Comparison of ENCODE assay signal across 22 mouse cellular contexts in genomic region chr10:118632187-118632586, GRCm38 (mm10).
DNase-seq lines count a peak whose midpoint lies in the region; ATAC-seq lines count a peak whose summit lies in the region.
"Had no signal": no experiment of that assay in that cellular context is flagged by ENCODE, and none has a peak within 500 bp of the region (broad histone marks: within the 10 kb centered on the region; RNA-seq: fewer than 3 reads in every experiment).

No protein-coding gene starts in this region.

- no peaks in the 10 kb centered on the region for H3K36me3 ChIP-seq in intestine, embryonic 15.5 days
- no peaks in the 10 kb centered on the region for H3K36me3 ChIP-seq in stomach, embryonic 15.5 days
- H3K36me3 ChIP-seq: embryonic facial prominence, embryonic 10.5 days; heart, embryonic 10.5 days; hindbrain, embryonic 12.5 days had no signal

- H3K4me3 ChIP-seq in intestine, embryonic 15.5 days (replicated peaks) = no peak overlapping the region
- no peak overlapping the region for H3K4me3 ChIP-seq in stomach, embryonic 15.5 days (replicated peaks)
- H3K4me3 ChIP-seq: embryonic facial prominence, embryonic 10.5 days; forebrain, embryonic 13.5 days; gastrocnemius, adult 2 months; heart, embryonic 10.5 days; hindbrain, embryonic 12.5 days had no signal

- H3K9me3 ChIP-seq in intestine, embryonic 15.5 days = no peaks in the 10 kb centered on the region
- no peaks in the 10 kb centered on the region for H3K9me3 ChIP-seq in stomach, embryonic 15.5 days
- H3K9me3 ChIP-seq: embryonic facial prominence, embryonic 10.5 days; forebrain, embryonic 13.5 days; heart, embryonic 10.5 days; hindbrain, embryonic 12.5 days had no signal

- ATAC-seq in intestine, embryonic 15.5 days = peak; percentile 82
- peak; percentile 37; the same call in 1 of the 2 replicates for ATAC-seq in stomach, embryonic 15.5 days (ENCODE audit: insufficient read depth, low FRiP score, low read depth)
- ATAC-seq: activated CD4-positive, CD25-positive, alpha-beta regulatory T cell, adult 4 months; forebrain, embryonic 13.5 days; forebrain, postnatal 0 days; hindbrain, postnatal 0 days had no signal

- peak; percentile 16 for DNase-seq in thymus, postnatal 0 days (ENCODE audit: low spot score)
- no peak for DNase-seq in thymus, postnatal 10 days (ENCODE audit: low spot score in 2 of 2)
- DNase-seq in urinary bladder, adult 2 months (ENCODE audit: low spot score) = no peak
- no peak for DNase-seq in gastrocnemius, postnatal 4 days (ENCODE audit: low spot score in 2 of 2)
- no peak for DNase-seq in retina, postnatal 1 day
- DNase-seq: adrenal gland, postnatal 14 days; cerebellum, adult 18-20 months; cerebellum, postnatal 10 days; forebrain, postnatal 0 days; gastrocnemius, adult 2 months; gastrocnemius, postnatal 36 days; heart, adult 18-20 months; heart, postnatal 10 days; heart, postnatal 4 days had no signal

- 57% methylated on average over 5 of the region's 5 CpGs for WGBS in intestine, embryonic 15.5 days
- WGBS in stomach, embryonic 15.5 days = 49% methylated on average over 5 of the region's 5 CpGs

- H3K4me1 ChIP-seq in intestine, embryonic 15.5 days (replicated peaks) = no peaks in the 10 kb centered on the region
- H3K4me1 ChIP-seq in stomach, embryonic 15.5 days = no peaks in the 10 kb centered on the region
- H3K4me1 ChIP-seq: embryonic facial prominence, embryonic 10.5 days; forebrain, embryonic 13.5 days; hindbrain, embryonic 12.5 days had no signal

- no peaks in the 10 kb centered on the region for H3K27me3 ChIP-seq in intestine, embryonic 15.5 days (replicated peaks)
- no peaks in the 10 kb centered on the region for H3K27me3 ChIP-seq in stomach, embryonic 15.5 days (replicated peaks)
- H3K27me3 ChIP-seq: forebrain, embryonic 13.5 days; hindbrain, embryonic 12.5 days had no signal

- H3K9ac ChIP-seq in intestine, embryonic 15.5 days = no peak overlapping the region
- H3K9ac ChIP-seq in stomach, embryonic 15.5 days = no peak overlapping the region
- H3K9ac ChIP-seq: forebrain, embryonic 13.5 days; forebrain, postnatal 0 days; hindbrain, embryonic 12.5 days had no signal

- no peak overlapping the region for H3K27ac ChIP-seq in intestine, embryonic 15.5 days
- no peak overlapping the region for H3K27ac ChIP-seq in stomach, embryonic 15.5 days
- H3K27ac ChIP-seq: embryonic facial prominence, embryonic 10.5 days; forebrain, embryonic 13.5 days; gastrocnemius, adult 2 months; heart, embryonic 10.5 days; hindbrain, embryonic 12.5 days; hindbrain, postnatal 0 days had no signal

- H3K4me2 ChIP-seq in intestine, embryonic 15.5 days (replicated peaks) = no peak overlapping the region
- no peak overlapping the region for H3K4me2 ChIP-seq in stomach, embryonic 15.5 days
- H3K4me2 ChIP-seq: forebrain, embryonic 13.5 days; hindbrain, embryonic 12.5 days had no signal
